Mouse (Mus musculus): ENCODE measurements around the gene Creld1. TPM values are rescaled to one million over a fixed set of nuclear protein-coding genes. Genes with fewer than 3 reads are reported as not detected.
A peak's percentile ranks its signal among the peaks of the same experiment; 100 is the strongest.

The Creld1 gene
- total and polyA plus RNA-seq, 2 experiments from 2014 or later = 27.1 to 27.5 TPM

DNA sequence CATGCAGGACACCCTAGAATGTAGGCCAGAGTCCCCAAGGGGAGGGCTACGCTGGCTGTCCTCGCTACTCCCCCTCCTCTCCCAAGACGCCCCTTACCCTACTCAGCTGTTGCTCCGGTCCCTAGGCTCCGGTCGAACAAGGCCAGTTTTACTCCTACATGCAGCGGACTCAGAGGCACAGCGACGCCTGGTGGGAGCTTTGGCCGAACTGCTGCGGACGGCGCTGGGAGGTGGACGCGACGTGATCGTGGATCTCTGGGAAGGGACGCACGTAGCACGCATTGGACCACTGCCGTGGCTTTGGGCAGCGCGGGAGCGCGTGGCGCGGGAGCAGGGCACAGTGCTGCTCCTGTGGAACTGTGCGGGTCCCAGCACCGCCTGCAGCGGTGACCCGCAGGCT is 13.7 kb upstream of the Creld1 start:
- Histone ChIP-seq H3K27me3 (ENCODE audit: control insufficient read depth, insufficient read depth, low read length) (peaks cover 12% of the 10 kb centered on the region; the same call in 1 of the 2 replicates), H3K4me1 (ENCODE audit: control insufficient read depth, insufficient read depth) (peaks cover 20% of the 10 kb centered on the region; the same call in 1 of the 2 replicates), H3K9ac (replicated peaks; ENCODE audit: low read depth, low read length) (peak overlapping the region; percentile 22), H3K27ac (ENCODE audit: low read depth) (no peak overlapping the region), H3K4me3 (ENCODE audit: low read depth, low read length) (peak overlapping the region; percentile 43), H3K4me2 (ENCODE audit: low read depth, low read length) (peak overlapping the region; percentile 74), H3K9me3 (replicated peaks; ENCODE audit: control insufficient read depth, low read length) (no peaks in the 10 kb centered on the region), H3K36me3 (replicated peaks; ENCODE audit: control insufficient read depth, insufficient read depth, low read length) (no peaks in the 10 kb centered on the region)
- peak; percentile 80 for ATAC-seq (ENCODE audit: insufficient read depth, low read depth)
- DNase-seq (ENCODE audit: low spot score) = peak; percentile 45
- TF ChIP-seq EP300 (IDR thresholded peaks at IDR 0.05; ENCODE audit: low read depth) (no peak), CTCF (IDR thresholded peaks at IDR 0.05; ENCODE audit: low read depth) (peak; percentile 86)
- 2% methylated on average over 31 of the region's 31 CpGs for WGBS

DNA sequence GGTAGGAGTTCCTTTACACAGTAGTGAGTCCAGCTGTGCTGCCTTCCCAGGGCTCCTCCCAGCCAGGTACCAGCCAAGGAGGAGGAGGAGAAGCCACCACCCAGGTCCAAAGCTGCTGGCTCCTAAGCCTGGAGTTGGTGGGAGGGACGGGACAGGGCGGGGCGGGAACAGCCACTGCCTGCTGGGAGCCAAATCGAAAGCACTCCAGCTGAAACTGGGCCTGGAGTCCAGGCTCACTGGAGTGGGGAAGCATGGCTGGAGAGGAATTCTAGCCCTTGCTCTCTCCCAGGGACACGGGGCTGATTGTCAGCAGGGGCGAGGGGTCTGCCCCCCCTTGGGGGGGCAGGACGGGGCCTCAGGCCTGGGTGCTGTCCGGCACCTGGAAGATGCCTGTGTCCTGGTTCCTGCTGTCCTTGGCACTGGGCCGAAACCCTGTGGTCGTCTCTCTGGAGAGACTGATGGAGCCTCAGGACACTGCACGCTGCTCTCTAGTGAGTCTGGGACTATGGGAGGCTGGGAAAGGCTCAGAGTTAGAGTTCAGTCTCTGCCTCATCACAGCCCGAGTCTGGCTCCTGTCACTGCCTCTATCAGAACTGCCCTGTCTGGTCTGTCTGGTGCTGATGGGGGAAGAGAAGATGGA is 11.7 kb upstream of the Creld1 start, which contains the start of gene Il17rc:
Gene Il17rc, plus strand, starts transcription at position 131 of the 640 bp plus-strand sequence.
- Histone ChIP-seq H3K4me1 (ENCODE audit: control insufficient read depth, insufficient read depth) (peaks cover 20% of the 10 kb centered on the region; the same call in 1 of the 2 replicates), H3K27ac (ENCODE audit: low read depth) (peak within 1 kb of the TSS; percentile 70), H3K27me3 (ENCODE audit: control insufficient read depth, insufficient read depth, low read length) (peaks cover 10% of the 10 kb centered on the region; the same call in 1 of the 2 replicates), H3K4me3 (ENCODE audit: low read depth, low read length) (peak within 1 kb of the TSS; percentile 46), H3K9me3 (replicated peaks; ENCODE audit: control insufficient read depth, low read length) (no peaks in the 10 kb centered on the region), H3K36me3 (replicated peaks; ENCODE audit: control insufficient read depth, insufficient read depth, low read length) (no peaks in the 10 kb centered on the region), H3K4me2 (ENCODE audit: low read depth, low read length) (peak within 1 kb of the TSS; percentile 73), H3K9ac (replicated peaks; ENCODE audit: low read depth, low read length) (peak within 1 kb of the TSS; percentile 74)
- ATAC-seq (ENCODE audit: insufficient read depth, low read depth) = peak; percentile 55
- 13% methylated on average over 12 of the region's 12 CpGs for WGBS
- peak; percentile 53 for DNase-seq (ENCODE audit: low spot score)
- no peak for TF ChIP-seq EP300 (IDR thresholded peaks at IDR 0.05; ENCODE audit: low read depth)
- TF ChIP-seq CTCF (IDR thresholded peaks at IDR 0.05; ENCODE audit: low read depth) = no peak

DNA sequence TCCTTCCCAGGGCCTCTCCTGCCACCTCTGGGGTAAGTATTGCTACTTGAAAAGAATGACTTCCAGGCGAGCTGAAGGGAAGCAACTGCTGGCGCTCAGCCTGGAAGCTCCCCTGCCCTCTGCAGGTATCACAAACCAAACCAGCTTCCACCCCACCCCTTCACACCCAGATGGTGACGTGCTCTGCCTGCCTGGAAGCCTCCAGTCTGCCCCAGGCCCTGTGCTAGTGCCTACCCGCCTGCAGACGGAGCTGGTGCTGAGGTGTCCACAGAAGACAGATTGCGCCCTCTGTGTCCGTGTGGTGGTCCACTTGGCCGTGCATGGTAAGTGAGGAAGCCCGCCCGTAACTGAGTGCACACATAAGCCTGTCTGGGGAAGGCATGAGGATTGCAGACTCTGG is 11.0 kb upstream of the Creld1 start:
- Histone ChIP-seq H3K4me3 (ENCODE audit: low read depth, low read length) (peak overlapping the region; percentile 46), H3K27me3 (ENCODE audit: control insufficient read depth, insufficient read depth, low read length) (peaks cover 9% of the 10 kb centered on the region; the same call in 1 of the 2 replicates), H3K9me3 (replicated peaks; ENCODE audit: control insufficient read depth, low read length) (no peaks in the 10 kb centered on the region), H3K9ac (replicated peaks; ENCODE audit: low read depth, low read length) (0 out of 2 replicates have a peak overlapping the region, but pooled peaks have one; percentile 25), H3K36me3 (replicated peaks; ENCODE audit: control insufficient read depth, insufficient read depth, low read length) (no peaks in the 10 kb centered on the region), H3K27ac (ENCODE audit: low read depth) (peak overlapping the region; percentile 70; the same call in 1 of the 2 replicates), H3K4me2 (ENCODE audit: low read depth, low read length) (peak overlapping the region; percentile 73), H3K4me1 (ENCODE audit: control insufficient read depth, insufficient read depth) (peaks cover 20% of the 10 kb centered on the region; the same call in 1 of the 2 replicates)
- TF ChIP-seq CTCF (IDR thresholded peaks at IDR 0.05; ENCODE audit: low read depth) (no peak), EP300 (IDR thresholded peaks at IDR 0.05; ENCODE audit: low read depth) (no peak)
- DNase-seq (ENCODE audit: low spot score) (no peak), ATAC-seq (ENCODE audit: insufficient read depth, low read depth) (no peak)
- WGBS = 73% methylated on average over 10 of the region's 10 CpGs

DNA sequence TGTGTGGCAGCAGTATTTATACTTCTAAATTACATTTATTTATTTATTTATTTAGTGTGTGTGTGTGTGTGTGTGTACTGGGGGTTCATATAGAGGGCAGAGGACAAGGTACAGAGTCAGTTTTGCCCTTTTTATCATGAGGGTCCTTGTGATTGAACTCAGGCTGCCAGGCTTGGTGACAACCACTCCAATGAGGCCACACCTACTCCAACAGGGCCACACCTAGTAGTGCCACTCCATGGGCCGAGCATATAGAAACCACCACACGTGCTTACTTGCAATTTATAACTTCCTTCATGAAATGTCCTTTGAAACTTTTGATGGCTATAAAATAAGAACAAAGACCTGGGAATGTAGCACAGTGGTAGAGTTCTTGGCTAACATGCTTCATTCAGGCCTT is 9.9 kb upstream of the Creld1 start:
- H3K27me3 ChIP-seq (ENCODE audit: control insufficient read depth, insufficient read depth, low read length) = peaks cover 9% of the 10 kb centered on the region; the same call in 1 of the 2 replicates
- peaks cover 20% of the 10 kb centered on the region; the same call in 1 of the 2 replicates for H3K4me1 ChIP-seq (ENCODE audit: control insufficient read depth, insufficient read depth)
- H3K36me3 ChIP-seq (replicated peaks; ENCODE audit: control insufficient read depth, insufficient read depth, low read length) = no peaks in the 10 kb centered on the region

DNA sequence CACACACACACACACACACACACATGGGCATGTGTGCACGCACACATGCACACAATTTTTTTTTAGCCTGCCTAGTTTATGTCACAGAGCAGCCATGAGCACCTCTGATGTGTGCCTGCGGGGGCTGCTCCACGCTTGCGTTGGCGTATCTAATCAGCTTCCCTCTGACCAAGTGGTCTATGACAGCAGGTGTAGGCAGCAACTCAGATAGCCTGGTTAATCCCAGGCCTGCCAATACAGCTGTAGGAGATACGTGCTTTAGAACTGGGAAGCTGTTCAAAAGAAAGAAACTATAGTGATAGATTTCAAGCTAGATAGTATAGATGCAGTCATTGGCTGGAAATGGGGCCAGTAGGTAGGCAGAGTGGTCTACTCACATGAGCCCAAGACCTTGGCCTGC is 9.4 kb upstream of the Creld1 start:
- no peaks in the 10 kb centered on the region for H3K9me3 ChIP-seq (replicated peaks; ENCODE audit: control insufficient read depth, low read length)
- no peak overlapping the region for H3K9ac ChIP-seq (replicated peaks; ENCODE audit: low read depth, low read length)
- DNase-seq (ENCODE audit: low spot score) = no peak
- no peaks in the 10 kb centered on the region for H3K36me3 ChIP-seq (replicated peaks; ENCODE audit: control insufficient read depth, insufficient read depth, low read length)
- H3K4me1 ChIP-seq (ENCODE audit: control insufficient read depth, insufficient read depth) = peaks cover 20% of the 10 kb centered on the region; the same call in 1 of the 2 replicates
- ATAC-seq (ENCODE audit: insufficient read depth, low read depth) = no peak
- H3K4me2 ChIP-seq (ENCODE audit: low read depth, low read length) = no peak overlapping the region
- H3K4me3 ChIP-seq (ENCODE audit: low read depth, low read length) = no peak overlapping the region
- TF ChIP-seq EP300 (IDR thresholded peaks at IDR 0.05; ENCODE audit: low read depth) = no peak
- 49% methylated on average over 6 of the region's 6 CpGs for WGBS
- no peak overlapping the region for H3K27ac ChIP-seq (ENCODE audit: low read depth)
- H3K27me3 ChIP-seq (ENCODE audit: control insufficient read depth, insufficient read depth, low read length) = peaks cover 9% of the 10 kb centered on the region; the same call in 1 of the 2 replicates

More for the DNA sequence above, 9.9 kb upstream of the Creld1 start:
- Histone ChIP-seq H3K9me3 (replicated peaks; ENCODE audit: control insufficient read depth, low read length) (no peaks in the 10 kb centered on the region), H3K9ac (replicated peaks; ENCODE audit: low read depth, low read length) (no peak overlapping the region), H3K4me2 (ENCODE audit: low read depth, low read length) (no peak overlapping the region), H3K27ac (ENCODE audit: low read depth) (no peak overlapping the region), H3K4me3 (ENCODE audit: low read depth, low read length) (no peak overlapping the region)
- TF ChIP-seq EP300 (IDR thresholded peaks at IDR 0.05; ENCODE audit: low read depth) = no peak
- TF ChIP-seq CTCF (IDR thresholded peaks at IDR 0.05; ENCODE audit: low read depth) = no peak
- ATAC-seq (ENCODE audit: insufficient read depth, low read depth) = no peak
- no peak for DNase-seq (ENCODE audit: low spot score)
- WGBS = 75% methylated on average over 2 of the region's 2 CpGs
